Mouse (Mus musculus) MEL (cell line): ENCODE data around the gene Mael. TPM values are rescaled to one million over a fixed set of nuclear protein-coding genes. Genes with fewer than 3 reads are reported as not detected.

Experiments
- DNase-seq: peaks from one replicate; pipeline ENCODE4 v3.0.0; 2011; ENCODE audit warnings: low read depth, low spot score
- H3K27ac ChIP-seq: 2 replicates; pipeline ENCODE4 v1.5.1; 2012; ENCODE audit warnings: low read depth, mild to moderate bottlenecking, control low read depth, low read length, moderate library complexity; ENCODE audit not compliant: control insufficient read depth
- H3K27me3 ChIP-seq, 2 experiments: fragments of 150-350 bp in 1 of 2; sonication (generic) in 1 of 2; 2 replicates each; pipeline ENCODE4 v1.6.1; 2012; ENCODE audit warnings: low read length in 2 of 2, mild to moderate bottlenecking in 2 of 2, improper control_type of control experiment in 1 of 2, moderate library complexity in 1 of 2; ENCODE audit not compliant: insufficient read depth in 2 of 2, control insufficient read depth in 1 of 2
- H3K36me3 ChIP-seq, 2 experiments: 2 replicates each; pipeline ENCODE4 v1.6.1; 2012 to 2014; ENCODE audit warnings: low read length in 2 of 2, improper control_type of control experiment in 1 of 2, inconsistent platforms in 1 of 2, mild to moderate bottlenecking in 1 of 2; ENCODE audit not compliant: insufficient read depth in 2 of 2, control insufficient read depth in 1 of 2
- H3K4me1 ChIP-seq, 2 experiments: fragments of 150-350 bp in 1 of 2; sonication (generic) in 1 of 2; 2 replicates each; pipeline ENCODE4 v1.6.1; 2012; ENCODE audit warnings: low read length in 2 of 2, improper control_type of control experiment in 1 of 2, mild to moderate bottlenecking in 1 of 2; ENCODE audit not compliant: insufficient read depth in 2 of 2, control insufficient read depth in 1 of 2
- H3K4me3 ChIP-seq, 2 experiments: fragments of 150-350 bp in 1 of 2; sonication (generic) in 1 of 2; 2 replicates each; pipeline ENCODE4 v1.5.1; 2012; ENCODE audit warnings: low read depth in 2 of 2, low read length in 2 of 2, mild to moderate bottlenecking in 2 of 2, moderate library complexity in 2 of 2, control low read depth in 1 of 2, improper control_type of control experiment in 1 of 2; ENCODE audit not compliant: control insufficient read depth in 1 of 2, insufficient read depth in 1 of 2
- H3K79me2 ChIP-seq: 2 replicates; pipeline ENCODE4 v1.6.1; 2012; ENCODE audit warnings: mild to moderate bottlenecking, low read length, moderate library complexity; ENCODE audit not compliant: control insufficient read depth, poor library complexity, insufficient read depth
- H3K9ac ChIP-seq: 2 replicates; pipeline ENCODE4 v1.6.1; 2012; ENCODE audit warnings: low read depth, mild to moderate bottlenecking, control low read depth, low read length, moderate library complexity; ENCODE audit not compliant: control insufficient read depth, poor library complexity, severe bottlenecking
- H3K9me3 ChIP-seq: fragments of 150-350 bp; sonication (generic); replicated peaks from 2 replicates; pipeline ENCODE4 v1.6.1; 2012; ENCODE audit warnings: mild to moderate bottlenecking, low read length, improper control_type of control experiment, moderate library complexity; ENCODE audit not compliant: insufficient read depth
- BHLHE40 ChIP-seq: IDR thresholded peaks from 2 replicates; pipeline ENCODE4 v1.6.1; 2012; ENCODE audit warnings: low read depth, mild to moderate bottlenecking, inconsistent platforms, low read length, improper control_type of control experiment, borderline replicate concordance
- CHD1 ChIP-seq: IDR thresholded peaks from 2 replicates; pipeline ENCODE4 v1.6.1; 2012; ENCODE audit warnings: low read depth, mild to moderate bottlenecking, inconsistent platforms, low read length, improper control_type of control experiment
- E2F4 ChIP-seq: IDR thresholded peaks from 2 replicates; pipeline ENCODE4 v1.6.1; 2011; ENCODE audit warnings: low read depth, low read length, improper control_type of control experiment, borderline replicate concordance
- ELF1 ChIP-seq: IDR thresholded peaks from 2 replicates; pipeline ENCODE4 v1.6.1; 2014; ENCODE audit warnings: low read depth, mild to moderate bottlenecking, inconsistent platforms, low read length, improper control_type of control experiment, moderate library complexity
- ETS1 ChIP-seq: IDR thresholded peaks from 2 replicates; pipeline ENCODE4 v1.6.1; 2012; ENCODE audit warnings: low read depth, mild to moderate bottlenecking, inconsistent platforms, low read length, improper control_type of control experiment, moderate library complexity
- GATA1 ChIP-seq: IDR thresholded peaks from 2 replicates; pipeline ENCODE4 v1.6.1; 2011; ENCODE audit warnings: low read depth, low read length, improper control_type of control experiment
- JUND ChIP-seq: IDR thresholded peaks from 2 replicates; pipeline ENCODE4 v1.6.1; 2011; ENCODE audit warnings: low read depth, mild to moderate bottlenecking, improper control_type of control experiment, low read length
- MAX ChIP-seq: IDR thresholded peaks from 2 replicates; pipeline ENCODE4 v1.6.1; 2011; ENCODE audit warnings: low read length, improper control_type of control experiment
- MAZ ChIP-seq: IDR thresholded peaks from 2 replicates; pipeline ENCODE4 v1.6.1; 2012; ENCODE audit warnings: low read depth, mild to moderate bottlenecking, inconsistent platforms, low read length, improper control_type of control experiment
- MYB ChIP-seq: IDR thresholded peaks from 2 replicates; pipeline ENCODE4 v1.6.1; 2011; ENCODE audit warnings: mild to moderate bottlenecking, low read depth, low read length, improper control_type of control experiment
- NELFE ChIP-seq: IDR thresholded peaks from 2 replicates; pipeline ENCODE4 v1.6.1; 2011; ENCODE audit warnings: low read depth, low read length, improper control_type of control experiment
- NRF1 ChIP-seq: IDR thresholded peaks from 2 replicates; pipeline ENCODE4 v1.6.1; 2014; ENCODE audit warnings: low read depth, mild to moderate bottlenecking, inconsistent platforms, low read length, improper control_type of control experiment, moderate library complexity; ENCODE audit not compliant: poor library complexity, insufficient read depth, severe bottlenecking
- POLR2AphosphoS2 ChIP-seq: IDR thresholded peaks from 2 replicates; pipeline ENCODE4 v1.6.1; 2011; ENCODE audit warnings: low read length, improper control_type of control experiment
- POLR2AphosphoS5 ChIP-seq: IDR thresholded peaks from 2 replicates; pipeline ENCODE4 v1.6.1; 2012; ENCODE audit warnings: low read depth, borderline replicate concordance, mild to moderate bottlenecking, inconsistent platforms, low read length, moderate library complexity, mixed read lengths
- RAD21 ChIP-seq: IDR thresholded peaks from 2 replicates; pipeline ENCODE4 v1.6.1; 2011; ENCODE audit warnings: mild to moderate bottlenecking, low read depth, low read length, improper control_type of control experiment
- SMC3 ChIP-seq: IDR thresholded peaks from 2 replicates; pipeline ENCODE4 v1.6.1; 2011; ENCODE audit warnings: low read depth, low read length, improper control_type of control experiment
- TAL1 ChIP-seq: IDR thresholded peaks from 2 replicates; pipeline ENCODE4 v1.6.1; 2012; ENCODE audit warnings: mild to moderate bottlenecking, inconsistent platforms, low read length, moderate library complexity, mixed read lengths
- TCF12 ChIP-seq: IDR thresholded peaks from 2 replicates; pipeline ENCODE4 v1.6.1; 2014; ENCODE audit warnings: low read depth, mild to moderate bottlenecking, inconsistent platforms, low read length, improper control_type of control experiment, moderate library complexity
- UBTF ChIP-seq: IDR thresholded peaks from 2 replicates; pipeline ENCODE4 v1.6.1; 2012; ENCODE audit warnings: low read depth, mild to moderate bottlenecking, inconsistent platforms, low read length, improper control_type of control experiment, moderate library complexity, borderline replicate concordance; ENCODE audit not compliant: insufficient read depth
- USF1 ChIP-seq: IDR thresholded peaks from 2 replicates; pipeline ENCODE4 v1.6.1; 2014; ENCODE audit warnings: low read depth, mild to moderate bottlenecking, inconsistent platforms, low read length, improper control_type of control experiment, moderate library complexity
- USF2 ChIP-seq, 2 experiments: IDR thresholded peaks; 2 replicates each; pipeline ENCODE4 v1.6.1; 2011 to 2012; ENCODE audit warnings: improper control_type of control experiment in 2 of 2, low read length in 2 of 2, borderline replicate concordance in 1 of 2, inconsistent platforms in 1 of 2, low read depth in 1 of 2, mild to moderate bottlenecking in 1 of 2; ENCODE audit not compliant: insufficient read depth in 1 of 2
- ZNF384 ChIP-seq: IDR thresholded peaks from 2 replicates; pipeline ENCODE4 v1.6.1; 2012; ENCODE audit warnings: low read depth, mild to moderate bottlenecking, inconsistent platforms, low read length, improper control_type of control experiment
- polyA plus RNA-seq, 2 experiments: library from polyadenylated mRNA; stranded (reverse) in 1 of 2; unstranded in 1 of 2; fragments of >175 nt in 1 of 2; fragments of >200 nt in 1 of 2; gene quantifications; 2 replicates each; pipeline versions ENCODE4 v1.2.1 to v1.2.4; 2012; ENCODE audit warnings: low replicate concordance in 2 of 2, low read depth in 1 of 2; ENCODE audit not compliant: insufficient read length in 2 of 2, insufficient read depth in 1 of 2, missing spikeins in 1 of 2
- total RNA-seq: library from RNA; depleted of rRNA; stranded (reverse); fragments of 300-350 nt; gene quantifications from 2 replicates; pipeline ENCODE4 v1.2.3, GENCODE M21; 2012

The Mael gene
- total and polyA plus RNA-seq, 3 experiments: not detected

DNA sequence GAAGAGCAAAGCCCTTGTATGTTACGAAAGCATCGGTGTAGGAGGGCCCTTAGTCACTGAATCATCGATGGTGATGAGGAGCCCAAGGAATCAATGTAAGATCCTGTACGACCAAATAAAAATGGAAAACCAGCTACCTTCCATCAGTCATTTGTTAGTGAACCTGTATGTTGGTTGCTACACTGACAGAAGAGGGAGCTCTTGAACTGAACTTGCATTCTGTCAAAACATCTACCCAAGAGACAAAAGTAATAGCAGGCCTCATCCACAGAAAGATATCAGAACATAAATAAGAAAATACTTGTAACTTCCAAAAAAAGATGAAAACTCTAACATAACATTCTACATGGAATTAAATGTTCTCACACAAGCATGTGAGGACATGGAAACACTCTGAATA is 24.4 kb downstream of the Mael start:
- no peak overlapping the region for H3K9ac ChIP-seq
- no peak overlapping the region for H3K27ac ChIP-seq
- no peak for DNase-seq
- TF ChIP-seq MYB (no peak), MAX (no peak), TCF12 (no peak), JUND (no peak)
- H3K9me3 ChIP-seq: no peaks in the 10 kb centered on the region
- no peaks in the 10 kb centered on the region for H3K79me2 ChIP-seq
- no peak overlapping the region for H3K4me3 ChIP-seq
- no peaks in the 10 kb centered on the region for H3K36me3 ChIP-seq
- H3K4me1 ChIP-seq: no peaks in the 10 kb centered on the region
- peaks cover 2 to 3% of the 10 kb centered on the region in 2 experiments; a peak in 3 of 4 replicates for H3K27me3 ChIP-seq

DNA sequence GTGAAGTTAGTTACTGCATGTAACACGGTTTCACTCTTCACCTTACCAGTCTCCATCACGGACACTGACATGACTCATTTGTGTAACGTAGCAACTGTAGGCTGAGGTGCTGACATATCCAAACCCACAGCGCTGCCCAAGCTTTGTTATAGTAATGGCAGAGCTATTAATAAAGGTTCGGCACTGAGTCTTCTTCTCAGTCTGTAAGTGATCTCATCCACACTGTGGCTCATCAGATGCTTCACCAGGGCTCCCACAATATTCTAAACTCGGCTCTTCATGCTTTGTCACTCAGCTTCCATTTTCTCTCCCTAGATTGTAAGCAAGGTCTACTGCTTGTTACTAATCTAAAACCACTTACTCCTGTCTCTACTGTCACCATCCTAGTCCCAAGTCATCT is 29.2 kb downstream of the Mael start:
- no peaks in the 10 kb centered on the region for H3K36me3 ChIP-seq
- no peak for DNase-seq
- TF ChIP-seq SMC3 (no peak), ETS1 (no peak), POLR2AphosphoS5 (no peak), USF1 (no peak), ZNF384 (no peak), BHLHE40 (no peak), POLR2AphosphoS2 (no peak), E2F4 (no peak), TAL1 (no peak), CHD1 (no peak), MAX (no peak), TCF12 (no peak), NRF1 (no peak), RAD21 (no peak), NELFE (no peak), ELF1 (no peak), GATA1 (no peak), UBTF (no peak), MAZ (no peak), USF2 (IDR thresholded peaks at IDR 0.05; ENCODE audit: borderline replicate concordance in 1 of 2, insufficient read depth in 1 of 2, low read depth in 1 of 2, low read length in 2 of 2) (no peak)
- TF ChIP-seq, all 39 proteins: peak for 0
- H3K9me3 ChIP-seq: no peaks in the 10 kb centered on the region
- peaks cover 4% of the 10 kb centered on the region in 2 experiments; a peak in 2 of 4 replicates for H3K27me3 ChIP-seq
- no peaks in the 10 kb centered on the region for H3K79me2 ChIP-seq
- no peak overlapping the region for H3K4me3 ChIP-seq
- H3K27ac ChIP-seq: no peak overlapping the region
- no peaks in the 10 kb centered on the region for H3K4me1 ChIP-seq
- no peak overlapping the region for H3K9ac ChIP-seq
